Mouse (Mus musculus) limb, embryonic 10.5 days (tissue): ENCODE results near the gene Klkb1. TPM values are rescaled to one million over a fixed set of nuclear protein-coding genes. Genes with fewer than 3 reads are reported as not detected.

ENCODE experiments used
- DNase-seq: peaks from one replicate; pipeline ENCODE4 v3.0.0-alpha.2; 2017; ENCODE audit warnings: low spot score
- H3K27ac ChIP-seq: fragments of 300-500 bp; sonication (generic); 2 replicates; pipeline ENCODE4 v1.5.1; 2016; ENCODE audit warnings: mild to moderate bottlenecking
- H3K27me3 ChIP-seq: fragments of 300-500 bp; sonication (generic); 2 replicates; pipeline ENCODE4 v1.6.1; 2016; ENCODE audit warnings: low read depth, mild to moderate bottlenecking; ENCODE audit not compliant: poor library complexity, severe bottlenecking
- H3K36me3 ChIP-seq: fragments of 300-500 bp; sonication (generic); 2 replicates; pipeline ENCODE4 v1.6.1; 2016; ENCODE audit warnings: mild to moderate bottlenecking, moderate library complexity
- H3K4me1 ChIP-seq: fragments of 300-500 bp; sonication (generic); 2 replicates; pipeline ENCODE4 v1.6.1; 2016
- H3K4me3 ChIP-seq: fragments of 300-500 bp; sonication (generic); 2 replicates; pipeline ENCODE4 v1.5.1; 2016; ENCODE audit warnings: mild to moderate bottlenecking, moderate library complexity
- H3K9me3 ChIP-seq: fragments of 300-500 bp; sonication (generic); replicated peaks from 2 replicates; pipeline ENCODE4 v1.6.1; 2016; ENCODE audit warnings: mild to moderate bottlenecking
- WGBS: fragments of 180-500 bp; shearing (Covaris S2); methylation state at CpG from one replicate; pipeline ENCODE4 v1.1.7; 2016; 5-methylcytosine and 5-hydroxymethylcytosine counted together
- polyA plus RNA-seq: library from polyadenylated mRNA; unstranded; fragments of >200 nt; fragmentation: Nextera tagmentation; extraction: Ambion mirVana; gene quantifications from 2 replicates; pipeline ENCODE4 v1.2.1, GENCODE M21; 2016

The Klkb1 gene
- polyA plus RNA-seq, 1 experiment from 2014 or later = 0.03 TPM

- no peak within 1 kb of the TSS for H3K27ac ChIP-seq
- no peaks in the 10 kb centered on the region for H3K9me3 ChIP-seq
- no peak within 1 kb of the TSS for H3K4me3 ChIP-seq
- no peaks in the 10 kb centered on the region for H3K36me3 ChIP-seq
- no peaks in the 10 kb centered on the region for H3K4me1 ChIP-seq
- H3K27me3 ChIP-seq = no peaks in the 10 kb centered on the region
- WGBS = 92% methylated on average over 13 of the region's 13 CpGs
- DNase-seq = no peak
These were observed 13.7 kb upstream of the Klkb1 start, which contains the start of gene Gm45753 for GRCm38 (mm10) chr8:45308366-45308765. Gene Gm45753 (minus strand): TSS chr8:45308466.

GRCm38 (mm10) chr8:45305479-45305878 is 10.8 kb upstream of the Klkb1 start:
- 88% methylated on average over 1 of the region's 1 CpGs for WGBS
- no peak for DNase-seq
- Histone ChIP-seq H3K4me1 (no peaks in the 10 kb centered on the region), H3K27me3 (no peaks in the 10 kb centered on the region), H3K27ac (no peak overlapping the region), H3K4me3 (no peak overlapping the region), H3K9me3 (no peaks in the 10 kb centered on the region), H3K36me3 (no peaks in the 10 kb centered on the region)

GRCm38 (mm10) chr8:45304354-45304753 is 9.7 kb upstream of the Klkb1 start:
- Histone ChIP-seq H3K4me1 (no peaks in the 10 kb centered on the region), H3K36me3 (no peaks in the 10 kb centered on the region), H3K4me3 (no peak overlapping the region), H3K27me3 (no peaks in the 10 kb centered on the region), H3K27ac (no peak overlapping the region), H3K9me3 (no peaks in the 10 kb centered on the region)
- WGBS = 92% methylated on average over 3 of the region's 3 CpGs
- DNase-seq = no peak

- Histone ChIP-seq H3K4me1 (no peaks in the 10 kb centered on the region), H3K36me3 (no peaks in the 10 kb centered on the region), H3K27ac (no peak overlapping the region), H3K27me3 (no peaks in the 10 kb centered on the region), H3K4me3 (no peak overlapping the region), H3K9me3 (no peaks in the 10 kb centered on the region)
- no peak for DNase-seq
- 71% methylated on average over 8 of the region's 8 CpGs for WGBS
These were observed 7.7 kb upstream of the Klkb1 start for GRCm38 (mm10) chr8:45302390-45302789.

- Histone ChIP-seq H3K27ac (no peak overlapping the region), H3K27me3 (no peaks in the 10 kb centered on the region), H3K4me3 (no peak overlapping the region), H3K36me3 (no peaks in the 10 kb centered on the region), H3K4me1 (no peaks in the 10 kb centered on the region), H3K9me3 (no peaks in the 10 kb centered on the region)
- WGBS = 92% methylated on average over 6 of the region's 6 CpGs
- DNase-seq = no peak
These were observed 617 bp upstream of the Klkb1 start for GRCm38 (mm10) chr8:45295276-45295675.

GRCm38 (mm10) chr8:45291790-45292189 is 2.9 kb downstream of the Klkb1 start:
- Histone ChIP-seq H3K36me3 (no peaks in the 10 kb centered on the region), H3K27me3 (no peaks in the 10 kb centered on the region), H3K4me3 (no peak overlapping the region), H3K9me3 (no peaks in the 10 kb centered on the region), H3K27ac (no peak overlapping the region), H3K4me1 (no peaks in the 10 kb centered on the region)
- 91% methylated on average over 2 of the region's 2 CpGs for WGBS
- DNase-seq = no peak

- Histone ChIP-seq H3K9me3 (no peaks in the 10 kb centered on the region), H3K36me3 (no peaks in the 10 kb centered on the region), H3K4me3 (no peak overlapping the region), H3K27ac (no peak overlapping the region), H3K27me3 (no peaks in the 10 kb centered on the region), H3K4me1 (no peaks in the 10 kb centered on the region)
- DNase-seq = no peak
- WGBS = 85% methylated on average over 8 of the region's 8 CpGs
These were observed 13.0 kb downstream of the Klkb1 start for GRCm38 (mm10) chr8:45281630-45282029.

GRCm38 (mm10) chr8:45277453-45277852 is 17.2 kb downstream of the Klkb1 start:
- no peaks in the 10 kb centered on the region for H3K27me3 ChIP-seq

GRCm38 (mm10) chr8:45274317-45274716 is 20.3 kb downstream of the Klkb1 start:
- Histone ChIP-seq H3K9me3 (no peaks in the 10 kb centered on the region), H3K4me3 (no peak overlapping the region), H3K27ac (no peak overlapping the region), H3K36me3 (no peaks in the 10 kb centered on the region), H3K4me1 (no peaks in the 10 kb centered on the region), H3K27me3 (no peaks in the 10 kb centered on the region)
- 88% methylated on average over 4 of the region's 4 CpGs for WGBS
- DNase-seq = no peak

More at GRCm38 (mm10) chr8:45277453-45277852, 17.2 kb downstream of the Klkb1 start:
- H3K4me1 ChIP-seq = no peaks in the 10 kb centered on the region
- no peaks in the 10 kb centered on the region for H3K36me3 ChIP-seq
- no peak overlapping the region for H3K27ac ChIP-seq
- WGBS = 76% methylated on average over 3 of the region's 3 CpGs
- H3K4me3 ChIP-seq = no peak overlapping the region
- no peaks in the 10 kb centered on the region for H3K9me3 ChIP-seq
- DNase-seq = no peak

- DNase-seq = no peak
- Histone ChIP-seq H3K36me3 (no peaks in the 10 kb centered on the region), H3K4me3 (no peak overlapping the region), H3K4me1 (no peaks in the 10 kb centered on the region), H3K27me3 (no peaks in the 10 kb centered on the region), H3K27ac (no peak overlapping the region), H3K9me3 (no peaks in the 10 kb centered on the region)
These were observed 25.6 kb downstream of the Klkb1 start for GRCm38 (mm10) chr8:45269056-45269455.

- Histone ChIP-seq H3K9me3 (no peaks in the 10 kb centered on the region), H3K36me3 (no peaks in the 10 kb centered on the region), H3K4me1 (no peaks in the 10 kb centered on the region), H3K27ac (no peak overlapping the region), H3K4me3 (no peak overlapping the region), H3K27me3 (no peaks in the 10 kb centered on the region)
- no peak for DNase-seq
These were observed 26.2 kb downstream of the Klkb1 start for GRCm38 (mm10) chr8:45268485-45268884.

- H3K36me3 ChIP-seq = no peaks in the 10 kb centered on the region
- WGBS = 92% methylated on average over 4 of the region's 4 CpGs
- no peaks in the 10 kb centered on the region for H3K9me3 ChIP-seq
- H3K4me3 ChIP-seq = no peak overlapping the region
- H3K27me3 ChIP-seq = no peaks in the 10 kb centered on the region
- H3K27ac ChIP-seq = no peak overlapping the region
- H3K4me1 ChIP-seq = no peaks in the 10 kb centered on the region
- no peak for DNase-seq
These were observed 26.9 kb downstream of the Klkb1 start for GRCm38 (mm10) chr8:45267611-45268391.

- DNase-seq = no peak
- Histone ChIP-seq H3K27me3 (no peaks in the 10 kb centered on the region), H3K4me1 (no peaks in the 10 kb centered on the region), H3K27ac (no peak overlapping the region), H3K36me3 (no peaks in the 10 kb centered on the region), H3K4me3 (no peak overlapping the region), H3K9me3 (no peaks in the 10 kb centered on the region)
- whole genome bisulfite sequencing = 81% methylated on average over 8 of the region's 8 CpGs
These were observed 27.7 kb downstream of the Klkb1 start for GRCm38 (mm10) chr8:45266993-45267392.

- H3K9me3 ChIP-seq = no peaks in the 10 kb centered on the region
- no peak for DNase-seq
- H3K4me3 ChIP-seq = no peak overlapping the region
- H3K27ac ChIP-seq = no peak overlapping the region
- WGBS = 92% methylated on average over 4 of the region's 4 CpGs
- H3K27me3 ChIP-seq = no peaks in the 10 kb centered on the region
- no peaks in the 10 kb centered on the region for H3K36me3 ChIP-seq
- H3K4me1 ChIP-seq = no peaks in the 10 kb centered on the region
These were observed 29.7 kb downstream of the Klkb1 start for GRCm38 (mm10) chr8:45264918-45265317.
